Mouse (Mus musculus) heart, adult 9 months (tissue): ENCODE measurements around the gene Plekhg3.

Experiments used
- DNase-seq, 2 experiments: peaks; one replicate each; pipeline ENCODE4 v3.0.0; 2022; ENCODE audit warnings: low spot score in 2 of 2

Gene Plekhg3

DNA sequence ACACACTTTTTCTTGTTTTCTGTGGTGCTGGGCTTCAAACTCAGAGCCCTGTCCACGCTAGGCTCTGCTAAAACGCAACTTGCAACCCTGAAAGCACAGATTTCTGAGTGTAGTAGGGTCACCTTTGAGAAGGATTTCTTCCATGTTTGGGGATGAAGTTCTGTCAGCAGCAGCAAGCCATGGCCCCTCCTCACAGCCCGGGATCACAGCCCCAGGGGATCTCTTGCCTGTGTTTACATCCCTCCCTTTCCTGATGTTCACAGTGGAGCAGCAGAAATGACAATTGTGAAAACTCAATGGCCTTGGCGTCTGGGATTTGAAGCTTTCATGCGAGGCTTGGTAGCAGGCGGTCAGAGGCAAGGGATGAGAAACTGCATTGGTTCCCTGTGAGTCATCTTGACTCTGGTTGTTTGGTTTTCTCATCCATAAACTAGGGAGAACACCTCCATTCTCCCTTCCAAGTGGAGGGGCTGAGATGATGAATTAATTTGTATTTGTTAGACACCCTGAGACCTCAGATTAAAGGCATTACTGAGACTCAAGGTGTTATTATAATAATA lies at the start of gene Plekhg3:
Gene Plekhg3, plus strand, starts transcription at position 312 of the 560 bp plus-strand sequence.
- no peak for DNase-seq

DNA sequence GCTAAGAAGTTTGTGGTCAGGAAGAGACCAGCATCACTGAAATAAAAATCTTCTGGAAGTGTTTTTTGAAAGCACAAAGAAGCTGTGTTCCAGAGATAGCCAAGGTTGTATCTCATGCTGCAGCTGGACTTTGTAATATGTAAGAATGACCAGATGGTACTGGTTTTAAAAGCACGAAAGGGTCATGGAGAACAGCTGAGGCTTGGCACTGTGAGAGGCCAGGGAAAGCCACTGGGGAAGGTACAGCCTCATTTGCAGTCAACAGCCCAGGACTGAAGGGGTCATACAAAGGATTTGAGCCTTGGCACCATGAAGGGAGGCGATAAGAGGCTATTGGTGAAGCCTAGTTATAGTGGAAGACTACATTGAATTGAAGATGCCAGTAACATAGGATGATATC lies 48.2 kb upstream of the Plekhg3 start:
- peak; percentile 65 to 77 for DNase-seq

DNA sequence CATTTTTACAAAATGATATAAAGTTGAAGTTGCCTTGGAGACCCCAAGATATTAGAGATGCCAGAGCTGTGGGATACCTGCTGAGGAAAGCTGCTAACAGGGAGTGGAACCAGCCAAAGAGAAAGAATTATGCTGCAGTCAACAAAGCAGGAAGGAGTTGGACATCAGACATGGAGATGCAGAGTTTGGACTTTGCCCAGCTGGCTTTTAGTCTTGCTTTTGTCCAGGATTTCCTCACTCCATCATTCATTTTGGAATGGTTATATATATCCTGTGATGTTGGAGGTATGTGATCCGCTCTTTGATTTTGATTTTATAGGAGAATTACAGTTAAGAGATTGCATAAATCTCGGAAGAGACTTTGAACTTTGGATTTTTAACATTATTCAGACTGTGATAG lies 47.7 kb upstream of the Plekhg3 start:
- DNase-seq = no peak

DNA sequence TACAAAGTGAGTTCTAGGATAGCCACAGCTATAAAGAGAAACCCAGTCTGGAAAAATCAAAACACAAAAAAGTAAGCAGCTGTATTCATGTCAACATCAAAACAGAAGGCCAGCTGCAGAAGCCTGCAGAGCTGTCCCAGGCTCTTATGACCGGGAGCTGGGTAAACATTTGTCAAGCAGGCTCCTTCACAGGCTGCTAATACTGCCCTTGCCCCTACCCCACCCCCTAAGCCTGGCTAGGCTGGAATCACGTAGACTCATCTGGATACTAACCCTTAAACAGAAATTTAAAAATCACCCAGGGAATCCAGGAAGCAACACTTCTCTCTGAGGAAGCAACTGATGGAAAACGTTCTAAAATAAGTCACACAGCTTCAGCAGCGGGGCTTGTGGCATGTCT lies 45.8 kb upstream of the Plekhg3 start:
- DNase-seq = no peak

DNA sequence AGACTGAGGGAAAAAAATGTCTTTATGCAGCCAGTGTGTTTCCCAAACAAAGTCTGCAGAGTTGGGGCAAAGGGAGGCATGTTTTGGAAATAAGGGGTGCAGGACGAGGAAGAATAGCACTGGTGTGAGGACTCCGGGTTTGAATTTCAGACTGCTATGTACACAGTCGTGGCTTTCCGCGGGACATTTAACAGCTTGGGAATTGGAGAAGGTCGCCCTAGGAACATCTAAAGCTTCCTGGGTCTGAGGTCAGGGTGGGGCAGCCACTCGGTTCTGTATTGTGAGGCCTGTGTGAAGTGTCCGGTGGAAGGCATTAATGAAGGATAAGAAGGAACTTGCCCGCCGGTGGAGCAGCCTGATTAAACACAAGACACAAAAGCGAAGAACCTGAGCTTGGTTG lies 45.3 kb upstream of the Plekhg3 start:
- DNase-seq = no peak

DNA sequence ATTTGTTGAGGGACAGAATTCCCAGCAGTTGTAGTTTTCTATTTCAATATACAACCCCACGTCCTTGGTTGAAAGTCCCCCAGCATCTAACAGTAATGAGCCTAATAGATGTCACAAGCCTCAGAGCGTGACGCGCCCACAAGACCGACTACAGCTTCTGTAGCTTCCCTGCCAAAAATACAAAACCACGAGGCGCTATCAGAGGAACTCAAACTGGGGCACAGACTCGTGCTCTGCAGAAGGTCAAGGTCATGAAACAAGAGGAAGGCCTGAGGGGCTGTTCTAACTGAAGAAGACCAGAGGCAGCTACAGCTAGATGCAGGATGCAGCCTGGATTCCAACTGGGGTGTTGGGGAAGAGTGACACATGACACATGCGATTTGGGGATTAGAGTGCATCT lies 43.7 kb upstream of the Plekhg3 start:
- DNase-seq = no peak

DNA sequence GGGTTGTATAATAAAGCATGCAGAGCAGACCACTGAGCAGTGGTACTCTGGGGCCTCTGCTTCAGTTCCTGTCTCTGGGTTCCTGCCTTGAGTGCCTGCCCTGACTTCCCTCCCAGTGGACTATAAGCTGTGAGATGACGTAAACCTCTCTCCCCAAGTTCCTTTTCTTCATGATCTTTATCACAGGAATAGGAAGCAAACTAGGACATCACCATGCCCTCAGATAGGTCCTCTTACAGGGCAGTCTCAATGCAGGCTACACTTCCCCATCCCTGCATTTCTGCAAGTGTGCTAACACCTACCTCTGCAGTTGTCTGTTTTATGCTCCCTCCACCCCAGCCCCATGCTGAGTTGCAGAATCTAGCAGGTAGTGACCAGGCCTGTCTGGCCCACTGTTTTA lies 39.9 kb upstream of the Plekhg3 start:
- DNase-seq = no peak

DNA sequence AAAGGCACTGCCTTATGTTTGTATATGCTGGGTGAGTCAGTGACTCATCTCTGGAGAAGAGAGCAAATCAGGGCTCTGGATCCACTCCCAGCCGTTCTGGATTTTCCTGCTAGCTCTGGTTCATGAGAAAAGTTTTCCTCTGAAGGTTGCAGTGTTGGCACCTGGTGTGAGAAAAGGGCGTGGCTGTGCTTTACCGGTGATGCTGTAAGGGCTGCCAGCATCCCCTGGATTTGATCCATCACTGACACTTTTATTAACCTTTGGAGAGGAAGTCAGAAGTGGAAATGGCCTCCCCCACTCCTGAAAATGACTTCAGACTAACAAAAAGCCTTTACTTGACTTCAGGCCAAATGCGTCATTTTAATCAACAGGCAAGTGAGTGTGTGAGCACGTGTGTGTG lies 37.2 kb upstream of the Plekhg3 start:
- DNase-seq = peak; percentile 82 to 85

DNA sequence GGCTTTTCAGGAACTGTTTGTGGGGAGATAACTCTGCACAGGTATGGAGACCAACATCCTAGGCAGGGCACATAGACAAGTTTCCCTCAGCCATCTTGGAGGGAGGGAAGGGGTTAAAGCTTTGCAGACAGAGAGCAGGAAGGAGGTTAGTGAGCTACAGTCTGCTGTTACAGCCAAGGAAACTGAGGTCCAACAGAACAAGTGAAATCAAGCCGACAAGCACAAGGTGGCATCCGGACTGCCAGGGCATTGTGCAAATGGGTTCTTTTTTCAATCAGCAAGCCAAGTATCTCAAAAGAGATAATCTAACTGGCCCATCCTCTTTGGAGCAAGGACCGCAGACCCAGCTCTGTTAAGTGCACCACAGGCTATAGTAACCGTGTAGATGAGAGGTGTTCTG lies 35.3 kb upstream of the Plekhg3 start:
- DNase-seq = no peak

DNA sequence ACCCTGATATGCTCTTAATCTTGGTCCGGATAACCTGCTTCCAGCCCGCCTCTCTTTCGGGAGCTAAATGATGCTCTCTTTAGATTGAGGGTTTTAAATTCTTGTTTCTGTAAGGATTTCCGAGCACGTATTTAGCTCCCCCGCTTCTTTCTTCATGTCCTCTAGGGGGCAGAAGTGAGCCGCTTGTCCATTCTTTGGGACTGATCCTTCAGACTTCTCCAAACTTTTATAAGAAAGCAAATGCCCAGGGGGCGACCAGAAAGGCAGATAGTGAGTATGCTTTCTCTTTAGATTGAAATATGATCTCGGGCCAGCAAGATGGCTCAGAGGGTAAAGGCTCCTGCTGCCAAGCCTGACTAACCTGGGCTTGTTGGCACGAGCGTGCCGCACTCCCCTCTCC lies 34.4 kb upstream of the Plekhg3 start:
- DNase-seq = peak; percentile 47 to 69

DNA sequence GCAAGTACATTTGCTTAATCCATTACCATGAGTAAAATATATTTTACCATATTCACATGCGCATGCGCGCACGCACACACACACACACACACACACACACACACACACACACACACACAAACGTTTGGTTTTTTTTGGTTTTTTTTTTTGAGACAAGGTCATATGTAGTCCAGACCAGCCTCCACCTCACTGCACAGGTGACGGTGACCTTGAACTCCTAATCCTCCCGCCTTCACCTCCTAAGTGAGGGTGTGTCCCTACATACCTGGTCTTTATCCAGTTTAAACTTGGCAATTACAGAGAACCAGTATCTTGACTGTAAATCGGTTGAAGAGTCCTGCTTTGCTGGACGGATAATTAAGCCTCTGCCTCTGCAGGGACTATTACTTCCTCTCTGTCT lies 31.4 kb upstream of the Plekhg3 start:
- no peak for DNase-seq

DNA sequence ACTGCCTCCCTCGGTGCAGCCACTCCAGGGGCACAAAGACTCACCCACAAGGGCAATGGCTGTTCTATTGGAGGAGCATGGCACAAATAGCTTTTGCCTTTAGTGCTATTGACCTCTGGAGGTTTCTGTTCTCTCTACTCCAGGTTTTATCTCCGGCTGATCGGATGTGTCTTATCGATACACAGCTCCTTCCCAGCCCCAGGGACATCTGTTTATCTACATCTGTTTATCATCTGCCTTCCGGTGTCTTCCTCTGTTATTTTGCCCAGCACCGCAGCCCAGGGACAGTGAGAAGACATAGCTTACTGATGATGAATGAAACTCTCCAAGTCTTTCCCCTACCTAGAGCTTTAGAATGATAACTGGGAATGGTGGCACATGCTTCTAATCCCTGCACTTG lies 30.6 kb upstream of the Plekhg3 start:
- DNase-seq = no peak

DNA sequence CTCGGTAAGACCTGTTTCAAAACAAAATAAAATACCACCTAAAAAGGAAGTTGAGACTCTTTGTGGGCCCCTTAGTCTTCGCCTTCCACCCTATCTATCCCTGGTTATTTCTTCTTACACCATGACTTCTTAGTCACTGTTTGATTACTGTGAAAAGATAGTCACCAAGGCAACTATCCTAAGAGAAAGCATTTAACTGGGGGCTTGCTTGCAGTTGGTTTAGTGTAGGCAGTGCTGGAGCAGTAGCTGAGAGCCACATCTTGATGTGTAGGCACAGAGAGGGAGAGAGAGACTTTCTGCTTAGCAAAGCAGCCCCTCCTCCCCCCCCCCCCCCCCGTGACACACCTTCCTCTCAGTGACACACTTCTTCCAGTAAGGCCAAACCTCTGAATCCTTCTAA lies 29.8 kb upstream of the Plekhg3 start:
- no peak for DNase-seq

DNA sequence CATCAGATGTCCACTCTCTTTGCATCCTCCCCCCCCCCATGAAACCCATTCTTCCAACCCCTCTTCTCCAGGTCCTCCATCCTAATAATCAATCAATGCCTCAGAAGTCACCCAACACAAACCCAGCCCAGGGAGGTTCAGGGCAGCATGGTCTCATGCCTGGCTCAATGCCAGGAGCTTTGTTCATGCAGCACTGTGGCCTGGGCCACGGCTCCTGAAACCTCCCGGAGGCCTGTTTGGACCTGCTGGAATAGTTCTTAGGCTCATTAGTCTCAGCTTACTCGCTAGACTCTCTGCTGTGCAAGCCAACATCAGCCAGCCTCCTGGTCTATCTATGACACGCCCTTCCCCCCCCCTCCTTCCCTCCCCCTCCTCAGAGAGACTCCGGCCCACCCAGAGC lies 27.7 kb upstream of the Plekhg3 start:
- no peak for DNase-seq

DNA sequence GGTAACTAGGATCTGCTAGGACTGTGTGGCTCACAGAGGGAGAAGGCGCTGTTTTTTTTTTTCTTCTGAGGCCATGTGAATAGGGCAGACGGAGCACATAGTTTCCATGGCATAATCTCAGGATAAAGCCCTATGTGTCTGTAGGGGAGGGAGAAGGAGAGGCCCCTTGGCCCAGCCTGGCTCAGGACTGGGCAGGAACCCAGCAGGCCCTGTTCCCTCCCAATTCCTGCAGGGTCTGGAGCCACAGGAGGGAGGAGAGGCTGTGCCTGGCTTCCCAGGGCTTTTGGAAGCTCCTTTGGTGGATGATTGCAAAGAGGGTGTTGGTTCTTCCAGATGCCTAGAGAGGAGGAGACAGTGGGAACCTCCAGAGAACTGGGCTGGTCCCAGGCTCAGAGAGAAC lies 24.2 kb upstream of the Plekhg3 start:
- peak; percentile 57 to 68 for DNase-seq

DNA sequence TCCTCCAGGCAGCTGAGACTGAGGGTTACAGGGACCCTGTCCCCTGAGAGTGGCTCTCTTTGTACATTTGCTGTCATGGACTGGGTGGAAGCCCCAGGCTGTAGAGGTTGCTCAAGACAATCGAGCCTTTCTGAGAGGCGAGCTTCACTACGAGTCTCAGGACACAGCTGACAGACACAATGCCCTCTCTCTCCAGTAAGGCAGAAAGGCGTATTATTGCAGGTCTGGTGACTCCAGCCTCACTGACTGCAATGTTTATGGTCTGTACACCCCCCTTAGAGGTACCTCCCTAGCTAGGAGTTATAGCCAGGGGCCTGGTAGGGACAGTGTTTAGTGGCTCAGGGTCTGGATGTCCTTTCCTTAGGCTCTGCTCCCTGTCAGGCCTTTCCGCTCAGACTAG lies 22.9 kb upstream of the Plekhg3 start:
- no peak for DNase-seq

DNA sequence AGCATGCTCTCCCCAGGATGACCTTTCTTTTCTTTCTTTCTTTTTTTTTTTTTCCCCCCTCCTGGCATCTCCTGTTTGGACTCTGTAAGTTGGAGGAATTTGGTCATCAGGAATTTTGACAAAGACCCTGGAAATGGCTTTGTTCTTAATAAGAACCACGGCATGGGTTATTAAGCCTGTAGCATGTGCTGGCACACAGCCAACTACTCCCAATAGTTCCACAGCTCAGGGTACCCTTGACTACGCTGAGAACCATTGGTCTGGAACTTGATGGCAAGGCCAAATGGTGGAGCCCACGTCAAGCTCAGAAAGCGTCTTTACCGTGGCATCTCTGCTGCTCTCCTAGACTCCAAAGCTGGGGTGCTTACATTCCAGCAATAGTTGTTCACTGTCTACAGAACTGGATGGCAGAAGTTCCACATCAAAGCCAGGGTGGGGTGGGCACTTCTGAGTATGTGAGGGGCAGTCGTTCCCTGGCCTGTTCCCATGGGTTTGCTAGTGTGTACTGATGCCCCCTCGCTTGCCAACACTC lies 21.7 kb upstream of the Plekhg3 start:
- DNase-seq = no peak

DNA sequence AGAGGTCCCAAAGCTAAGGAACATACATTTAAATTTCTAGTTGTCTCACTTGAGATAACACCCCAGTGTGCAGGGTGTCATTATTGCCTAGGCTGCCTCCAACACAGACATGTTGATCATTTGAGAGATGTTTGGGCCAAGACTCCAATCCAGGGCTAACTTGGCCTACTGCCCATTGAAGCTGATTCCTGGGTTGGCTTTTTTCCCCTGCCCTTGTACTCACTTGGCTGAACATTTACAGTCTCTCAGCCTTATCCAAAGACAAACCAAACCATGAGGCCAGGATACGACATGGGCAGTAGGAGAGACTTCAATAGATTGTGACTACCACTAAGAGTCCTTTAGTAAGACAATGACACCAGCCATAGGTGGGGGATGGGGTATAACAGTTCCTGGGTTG lies 18.0 kb upstream of the Plekhg3 start:
- peak; percentile 61 to 64 for DNase-seq

DNA sequence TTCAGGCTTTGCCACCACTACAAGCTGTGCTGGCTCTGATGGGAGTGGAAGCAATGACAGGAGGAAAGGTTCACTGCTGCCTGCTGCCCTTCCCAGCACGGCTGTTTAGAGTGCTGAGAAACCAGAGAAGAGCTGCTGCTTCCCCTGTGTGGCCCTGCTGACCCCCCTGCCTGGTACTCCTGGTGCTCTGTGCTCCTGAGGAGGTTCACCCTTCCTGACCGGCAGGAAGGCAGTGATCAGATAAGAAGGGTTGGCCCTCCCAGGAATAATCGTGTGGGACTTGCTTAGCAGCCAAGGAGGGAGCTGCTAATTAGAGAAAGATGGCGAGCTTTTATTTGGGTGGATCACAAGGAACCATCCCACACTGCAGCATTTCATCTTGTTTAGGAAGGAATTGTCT lies 15.8 kb upstream of the Plekhg3 start:
- DNase-seq = peak in 1 of 2 experiments; percentile 52

DNA sequence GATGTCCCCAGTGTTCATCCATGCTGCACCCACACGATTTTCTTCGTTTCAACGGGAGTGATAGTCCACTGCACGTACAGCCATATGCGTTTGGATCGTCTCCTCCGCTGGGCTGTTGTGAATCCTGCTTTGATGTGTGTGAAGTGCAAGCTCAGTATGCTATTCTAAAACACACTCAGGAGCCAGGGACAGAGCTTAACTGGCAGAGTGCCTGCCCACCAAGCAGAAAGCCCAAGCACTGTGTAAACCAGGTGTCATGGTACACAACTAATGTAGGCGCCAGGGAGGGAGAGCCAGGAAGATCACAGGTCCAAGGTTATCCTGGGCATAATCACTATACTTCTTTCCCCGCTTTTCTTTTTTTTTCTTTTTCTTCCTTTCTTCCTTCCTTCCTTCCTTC lies 12.7 kb upstream of the Plekhg3 start:
- DNase-seq = no peak

DNA sequence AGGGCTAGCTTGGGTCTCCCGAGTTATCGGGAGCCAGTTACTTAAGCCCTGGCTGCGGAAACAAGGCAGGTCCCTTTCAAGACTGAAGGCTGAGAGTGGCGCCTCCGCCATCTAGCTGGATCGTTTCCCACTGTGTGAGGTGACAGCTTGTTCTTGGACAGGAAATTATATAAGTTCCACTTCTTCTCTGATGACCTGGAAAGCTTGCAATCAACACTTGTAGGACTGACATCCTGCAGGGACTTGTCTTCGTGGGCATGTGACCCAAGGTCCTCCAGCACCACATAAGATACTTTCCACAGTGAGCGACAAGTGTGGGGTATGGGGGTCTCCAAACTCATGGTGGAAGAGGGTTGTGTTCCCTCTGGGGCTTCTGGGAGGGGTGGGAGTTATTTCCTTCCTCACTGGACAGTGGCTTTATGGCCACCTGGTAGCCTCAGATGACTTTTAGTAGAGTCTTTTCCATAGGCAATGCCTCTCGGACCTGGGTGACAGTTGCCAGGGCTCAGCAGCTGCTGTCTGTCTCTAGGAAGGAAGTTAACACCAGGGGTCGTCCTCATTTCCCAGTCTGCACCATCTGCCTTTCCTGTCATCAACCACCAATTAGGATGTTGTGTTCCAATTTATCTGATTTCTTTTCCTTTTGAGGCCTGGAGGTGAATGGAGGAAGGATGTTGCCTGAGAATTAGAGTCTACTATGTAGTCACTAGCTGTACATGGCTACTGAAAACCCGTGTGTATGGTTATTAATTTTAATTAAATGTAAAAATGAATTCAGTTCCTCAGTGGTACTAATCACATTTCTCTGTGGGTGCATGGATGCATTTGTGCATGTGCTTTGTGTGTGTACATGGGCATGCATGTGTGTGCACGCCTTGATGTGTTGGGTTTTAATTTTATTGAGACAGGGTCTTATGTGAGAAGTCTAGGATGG lies 11.5 kb upstream of the Plekhg3 start:
- DNase-seq = peak; percentile 68 to 84

DNA sequence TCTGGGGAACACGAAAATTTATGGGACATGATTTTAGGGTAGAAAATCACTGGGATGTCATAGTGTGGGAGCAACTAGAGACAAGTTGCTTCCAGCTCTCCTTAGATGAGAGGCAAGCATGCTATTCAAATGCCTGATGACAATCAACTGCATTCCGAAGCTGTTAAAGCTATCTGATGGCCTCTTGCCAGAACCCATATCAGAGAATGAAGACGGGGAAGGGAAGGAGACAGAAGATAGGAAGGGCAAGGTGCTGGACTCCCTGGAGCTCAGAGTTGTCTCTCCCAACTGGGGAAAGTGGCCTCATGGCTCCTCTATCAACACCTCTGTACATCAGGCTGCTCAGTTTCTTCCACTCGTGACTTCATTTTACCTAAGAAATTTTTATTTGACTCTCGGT lies 7.0 kb upstream of the Plekhg3 start:
- no peak for DNase-seq

DNA sequence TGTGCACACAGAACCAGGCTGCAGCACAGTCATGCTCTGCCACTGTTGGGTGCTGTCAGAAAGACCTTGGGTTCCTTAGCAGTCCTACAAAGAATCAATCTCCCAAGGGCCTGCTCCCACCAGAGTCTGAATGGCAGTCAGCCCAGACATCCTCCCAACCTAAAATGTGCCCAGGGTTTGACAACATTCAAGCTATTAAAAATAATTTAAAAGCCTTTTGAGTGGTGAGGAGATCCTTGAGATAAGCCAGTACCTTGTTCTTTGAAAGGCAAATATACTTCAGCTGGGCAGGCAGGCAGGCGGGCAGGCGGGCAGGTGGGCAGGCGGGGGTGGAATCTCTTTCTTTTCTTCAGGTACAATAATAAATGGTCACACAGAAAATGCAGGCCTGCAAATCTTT lies 5.8 kb upstream of the Plekhg3 start:
- DNase-seq = no peak
